Mouse (Mus musculus): Measurements from ENCODE around the gene Eme1. TPM values are rescaled to one million over a fixed set of nuclear protein-coding genes. Genes with fewer than 3 reads are reported as not detected.
"Not testable (repeated sequence)": the region's sequence is repeated elsewhere in the genome, so short reads cannot be mapped to it uniquely, and the experiment has no call there.

Eme1 gene
- total RNA-seq (2021): under 1 TPM; 0.28 to 0.44 TPM

DNA sequence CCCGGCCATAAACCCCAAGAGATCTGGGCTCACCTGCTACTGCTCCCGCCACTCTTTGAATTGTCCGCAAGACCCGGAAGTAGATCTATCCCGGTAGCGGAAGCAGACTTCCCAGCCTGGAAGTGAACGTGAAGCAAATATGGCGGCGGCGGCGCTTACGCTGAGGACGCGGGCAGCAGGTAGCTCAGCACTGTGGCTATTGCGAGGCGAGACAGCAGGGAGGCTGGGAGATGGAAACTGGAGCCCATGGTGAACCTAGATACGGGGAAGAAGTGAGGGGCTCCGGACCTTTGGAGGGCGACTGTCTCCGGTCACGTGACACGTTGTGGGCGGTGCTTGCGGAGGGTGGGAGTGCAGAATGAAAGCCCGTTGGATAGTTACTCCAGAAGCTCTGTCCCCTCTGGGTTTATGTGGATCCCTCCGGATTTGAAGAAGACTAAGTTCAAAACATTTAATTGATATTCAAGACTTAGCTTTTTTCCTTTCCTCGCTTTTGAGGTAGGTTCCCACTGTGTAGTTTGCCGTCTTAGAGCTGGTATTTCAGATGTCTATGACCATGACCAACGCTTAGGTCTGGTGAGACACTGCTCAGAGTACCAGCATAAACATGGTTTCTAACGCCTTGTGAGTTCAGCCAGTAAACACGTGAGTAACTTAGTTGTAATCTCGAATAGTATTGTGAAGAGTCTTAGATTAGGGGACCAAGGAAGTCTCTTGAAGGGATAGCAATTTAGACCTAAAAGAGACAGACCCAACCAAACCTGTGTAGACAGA is at the start of gene Eme1, which contains the start of gene Mrpl27:
Gene Eme1 (minus strand): TSS at position 302 of the 774 bp plus-strand sequence.
Gene Mrpl27 (plus strand): TSS at position 105 of the 774 bp plus-strand sequence.
- peak; percentile 76 to 81 for DNase-seq (ENCODE audit: extremely low spot score in 1 of 2, low spot score in 1 of 2)

DNA sequence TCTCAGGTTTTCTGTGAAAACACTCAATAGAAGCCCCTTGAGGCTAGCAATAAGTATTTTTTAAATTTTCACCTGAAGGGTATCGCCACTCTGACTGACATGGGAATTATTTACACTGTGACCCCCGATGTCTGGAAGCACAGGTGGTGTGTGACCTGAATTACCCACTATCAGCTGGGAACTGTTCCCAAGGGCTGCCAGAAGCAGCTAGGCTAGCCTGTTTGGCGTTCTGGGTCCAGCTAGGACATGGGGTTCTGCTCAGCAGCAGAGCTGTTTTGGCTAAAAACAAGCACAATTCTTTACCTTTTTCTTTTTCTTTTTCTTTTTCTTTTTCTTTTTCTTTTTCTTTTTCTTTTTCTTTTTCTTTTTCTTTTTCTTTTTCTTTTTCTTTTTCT is 48.4 kb upstream of the Eme1 start:
- no peak for DNase-seq (ENCODE audit: extremely low spot score in 1 of 2, low spot score in 1 of 2)

DNA sequence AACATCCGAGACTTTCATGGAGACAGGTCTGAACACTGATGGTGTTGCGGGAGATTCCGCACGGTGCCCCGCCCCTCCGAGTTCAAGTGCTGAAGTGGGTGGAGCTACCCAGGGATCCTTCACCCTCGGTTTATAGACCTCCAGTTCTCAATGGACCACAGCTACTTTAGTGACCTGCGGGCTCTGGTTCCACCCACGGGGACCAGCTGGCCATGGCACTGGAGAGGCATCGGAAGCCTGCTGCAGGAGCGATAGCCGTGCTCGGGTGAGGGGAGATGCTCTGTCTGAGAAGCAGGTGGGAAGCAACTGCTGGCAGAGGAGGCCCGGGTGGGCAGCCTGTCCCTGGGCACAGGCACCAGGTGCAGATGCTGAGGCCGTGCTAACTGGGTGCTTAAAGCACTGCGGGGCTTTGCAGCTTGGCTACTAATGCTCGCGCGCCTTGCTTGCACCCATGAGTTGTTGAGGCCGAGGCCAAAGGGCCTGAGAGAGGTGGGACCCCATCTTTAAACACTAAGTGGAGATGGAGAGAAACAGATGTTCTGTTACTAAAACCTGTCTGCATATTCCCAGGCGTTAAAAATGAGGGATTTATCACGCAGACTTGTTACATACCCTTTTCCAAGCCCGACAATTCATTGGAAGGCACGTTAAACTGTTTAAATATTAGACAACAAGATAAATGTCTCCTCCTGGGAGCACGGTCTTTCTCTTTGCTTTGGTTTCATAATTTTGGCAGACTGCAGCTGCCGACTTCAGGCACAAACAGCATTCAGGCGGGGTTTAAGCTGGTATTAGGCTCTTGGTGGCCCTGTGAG is 47.8 kb upstream of the Eme1 start:
- DNase-seq (ENCODE audit: extremely low spot score in 1 of 2, low spot score in 1 of 2): no peak

- no peak for DNase-seq (ENCODE audit: extremely low spot score in 1 of 2, low spot score in 1 of 2)
Observed at GRCm38 (mm10) chr11:94699399-94699798, 45.6 kb upstream of the Eme1 start.

DNA sequence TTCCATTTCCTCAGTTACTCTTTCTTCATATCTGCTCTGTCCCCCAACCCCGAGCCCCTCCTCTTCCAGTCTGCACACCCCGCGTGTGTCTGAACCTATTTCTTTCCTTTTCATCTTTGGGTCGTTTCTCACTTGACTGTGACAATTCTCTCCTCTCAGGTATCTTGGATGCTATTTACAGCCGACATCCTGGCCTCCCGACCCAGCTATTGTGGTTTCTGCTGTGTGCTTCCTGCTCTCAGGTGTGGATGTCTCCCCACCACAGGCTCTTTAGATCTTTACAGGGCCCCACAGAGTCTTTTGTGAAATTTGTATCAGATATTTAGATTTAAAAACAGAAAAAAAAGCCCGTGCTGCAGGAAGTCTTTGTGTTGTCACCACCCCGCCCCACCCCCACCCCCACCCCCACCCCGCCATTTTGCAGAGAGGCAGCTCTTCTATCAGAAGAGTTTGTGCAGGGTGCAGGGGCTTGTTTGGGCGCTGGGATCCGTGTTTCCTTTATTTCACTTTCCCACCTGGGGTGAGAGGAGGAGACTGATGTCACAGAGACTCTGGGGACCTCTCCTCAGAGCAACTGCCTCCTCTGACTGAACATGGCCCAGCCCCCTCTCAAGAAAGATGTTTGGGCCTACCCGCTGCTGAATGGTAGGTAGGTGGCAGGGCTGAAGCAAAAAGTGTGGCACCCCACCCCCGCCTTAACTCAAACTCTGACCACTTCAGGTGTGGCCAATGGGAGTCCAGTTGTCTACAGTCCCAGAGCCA is 44.1 kb upstream of the Eme1 start:
- no peak for DNase-seq (ENCODE audit: extremely low spot score in 1 of 2, low spot score in 1 of 2)

GRCm38 (mm10) chr11:94697140-94697539 is 43.4 kb upstream of the Eme1 start:
- DNase-seq (ENCODE audit: extremely low spot score in 1 of 2, low spot score in 1 of 2): no peak

- no peak for DNase-seq (ENCODE audit: extremely low spot score in 1 of 2, low spot score in 1 of 2)
Observed at GRCm38 (mm10) chr11:94695508-94695907, 41.7 kb upstream of the Eme1 start.

- not testable (repeated sequence) for DNase-seq (ENCODE audit: extremely low spot score in 1 of 2, low spot score in 1 of 2)
Observed at GRCm38 (mm10) chr11:94692502-94692901, 38.7 kb upstream of the Eme1 start.

GRCm38 (mm10) chr11:94687178-94687577 is 33.4 kb upstream of the Eme1 start:
- DNase-seq (ENCODE audit: extremely low spot score in 1 of 2, low spot score in 1 of 2): no peak

DNA sequence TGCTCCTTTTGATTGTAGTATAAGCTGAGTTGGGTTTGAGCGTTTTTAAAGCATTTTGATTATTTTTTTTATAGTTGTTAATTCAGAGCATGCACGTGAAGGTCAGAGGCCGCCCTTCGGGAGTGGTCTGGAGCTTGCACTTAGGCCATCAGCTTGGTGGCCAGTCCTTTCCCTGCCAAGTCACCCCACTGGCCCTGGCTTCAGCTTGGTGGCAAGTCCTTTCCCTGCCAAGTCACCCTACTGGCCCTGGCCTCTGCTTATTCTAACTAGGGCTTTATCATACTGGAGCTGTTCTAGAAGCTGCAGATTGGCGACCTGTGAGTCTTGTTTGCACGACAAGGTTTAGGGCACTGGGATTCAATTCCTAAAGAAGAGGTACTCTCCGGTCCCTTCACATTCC is 28.7 kb upstream of the Eme1 start:
- no peak for DNase-seq (ENCODE audit: extremely low spot score in 1 of 2, low spot score in 1 of 2)

GRCm38 (mm10) chr11:94681640-94682039 is 27.9 kb upstream of the Eme1 start:
- DNase-seq (ENCODE audit: extremely low spot score in 1 of 2, low spot score in 1 of 2): no peak

DNA sequence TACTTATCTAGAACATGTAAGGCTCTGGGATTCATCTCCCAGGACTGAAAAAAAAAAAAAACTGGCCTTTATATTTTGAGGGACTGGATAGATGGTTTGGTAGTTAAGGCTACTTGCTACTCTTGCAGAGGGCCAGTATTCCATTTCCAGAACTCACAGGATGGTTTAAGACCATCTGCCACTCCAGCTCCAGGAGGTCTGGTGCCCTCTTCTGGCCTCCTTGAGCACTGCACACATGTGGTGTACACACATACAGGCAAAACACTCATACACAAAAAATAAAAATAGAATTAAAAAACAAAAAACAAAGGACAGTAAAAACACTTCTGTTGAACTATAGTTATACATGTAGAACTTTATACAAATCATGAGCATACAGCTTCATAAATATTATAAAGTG is 26.9 kb upstream of the Eme1 start:
- no peak for DNase-seq (ENCODE audit: extremely low spot score in 1 of 2, low spot score in 1 of 2)

GRCm38 (mm10) chr11:94677607-94678145 is 23.9 kb upstream of the Eme1 start:
- DNase-seq (ENCODE audit: extremely low spot score in 1 of 2, low spot score in 1 of 2): no peak

- peak; percentile 75 to 88 for DNase-seq (ENCODE audit: extremely low spot score in 1 of 2, low spot score in 1 of 2)
Observed at GRCm38 (mm10) chr11:94676754-94677606, 23.2 kb upstream of the Eme1 start, which contains the start of gene Xylt2. TSS of gene Xylt2 (minus strand) at chr11:94677515.

DNA sequence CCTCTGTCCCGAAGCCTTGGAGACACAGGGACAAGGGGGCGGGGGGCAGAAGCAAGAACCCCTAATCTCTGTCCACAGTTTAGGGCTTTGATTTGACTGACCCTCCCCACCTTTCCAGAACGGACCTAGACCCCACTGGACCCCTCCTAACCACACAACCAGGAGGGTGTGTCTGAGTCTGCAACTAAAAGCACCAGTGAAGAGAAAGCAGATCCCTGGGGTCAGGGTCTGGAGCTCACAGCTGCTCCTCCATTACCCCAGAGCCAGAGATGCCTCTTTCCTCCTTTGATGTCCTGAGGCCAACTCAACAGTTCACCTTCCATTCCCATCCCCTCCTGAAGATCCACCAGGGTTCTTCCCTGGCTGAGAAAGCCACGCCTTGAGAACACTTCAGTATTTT is 22.5 kb upstream of the Eme1 start:
- no peak for DNase-seq (ENCODE audit: extremely low spot score in 1 of 2, low spot score in 1 of 2)

DNA sequence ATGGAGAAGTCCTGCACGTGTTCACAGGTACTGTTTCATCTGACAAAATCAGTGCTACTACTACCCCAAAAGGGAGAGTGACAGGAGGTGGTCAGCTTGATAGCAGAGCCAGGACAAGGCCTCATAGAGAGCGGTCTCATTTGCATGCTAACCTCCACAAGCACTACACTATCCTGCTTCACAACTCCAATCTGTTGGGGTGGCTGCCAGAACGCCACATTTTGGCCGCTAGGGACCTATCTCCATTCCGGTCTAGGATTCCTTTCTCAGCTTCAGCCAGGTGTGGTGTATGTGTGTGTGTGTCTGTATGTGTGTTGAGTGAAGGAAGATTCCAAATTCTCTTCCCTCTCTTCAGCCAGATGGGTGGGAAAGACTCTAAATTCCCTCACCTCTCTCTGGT is 21.7 kb upstream of the Eme1 start:
- DNase-seq (ENCODE audit: extremely low spot score in 1 of 2, low spot score in 1 of 2): no peak

GRCm38 (mm10) chr11:94674984-94675383 is 21.2 kb upstream of the Eme1 start:
- no peak for DNase-seq (ENCODE audit: extremely low spot score in 1 of 2, low spot score in 1 of 2)

GRCm38 (mm10) chr11:94665281-94665680 is 11.5 kb upstream of the Eme1 start:
- no peak for DNase-seq (ENCODE audit: extremely low spot score in 1 of 2, low spot score in 1 of 2)

- DNase-seq (ENCODE audit: extremely low spot score in 1 of 2, low spot score in 1 of 2): no peak
Observed at GRCm38 (mm10) chr11:94661344-94661743, 7.6 kb upstream of the Eme1 start.

- DNase-seq (ENCODE audit: extremely low spot score in 1 of 2, low spot score in 1 of 2): no peak
Observed at GRCm38 (mm10) chr11:94652973-94653372, 791 bp downstream of the Eme1 start.

Data from layer of hippocampus, postnatal 25 days (tissue).